Mouse (Mus musculus): Measurements from ENCODE around the gene Snx13. TPM values are rescaled to one million over a fixed set of nuclear protein-coding genes. Genes with fewer than 3 reads are reported as not detected.

The Snx13 gene
- total RNA-seq, 2 experiments from 2014 or later: 40.1 to 46.7 TPM

DNA sequence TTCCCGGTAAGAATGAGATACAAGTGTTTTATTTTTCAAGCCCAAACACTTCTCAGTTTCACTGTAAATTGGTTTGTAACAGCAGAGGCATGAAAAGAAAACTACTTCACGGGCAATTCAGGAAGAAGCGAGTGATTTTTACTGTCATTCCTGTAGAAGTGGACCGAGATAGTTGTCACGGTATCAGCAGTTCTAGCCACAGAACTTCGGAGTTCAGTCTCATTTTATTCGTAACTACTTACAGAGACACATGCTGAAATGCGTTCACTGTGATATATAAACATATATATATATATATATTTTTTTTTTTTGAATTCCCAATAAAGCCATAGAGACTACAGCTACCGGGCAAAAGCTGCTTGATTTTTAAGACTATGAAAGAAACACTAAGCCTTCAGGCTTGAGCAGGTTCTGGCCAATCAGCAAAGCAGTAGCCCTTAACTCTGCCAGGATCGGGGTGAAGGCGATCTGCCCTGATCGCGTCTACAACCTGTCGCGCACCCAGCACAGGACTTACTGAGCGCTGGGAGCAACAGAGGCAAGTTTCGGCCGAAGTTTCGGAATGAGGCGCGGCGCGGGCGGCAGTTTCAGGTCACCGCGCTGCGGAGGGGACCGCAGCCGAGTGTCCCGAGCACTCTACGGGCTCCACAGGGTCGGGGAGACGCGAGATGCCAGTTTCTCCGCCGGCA lies 532 bp upstream of the Snx13 start:
- intact Hi-C loops (cut with DNase I): no loop called here
- DNase-seq: no peak

DNA sequence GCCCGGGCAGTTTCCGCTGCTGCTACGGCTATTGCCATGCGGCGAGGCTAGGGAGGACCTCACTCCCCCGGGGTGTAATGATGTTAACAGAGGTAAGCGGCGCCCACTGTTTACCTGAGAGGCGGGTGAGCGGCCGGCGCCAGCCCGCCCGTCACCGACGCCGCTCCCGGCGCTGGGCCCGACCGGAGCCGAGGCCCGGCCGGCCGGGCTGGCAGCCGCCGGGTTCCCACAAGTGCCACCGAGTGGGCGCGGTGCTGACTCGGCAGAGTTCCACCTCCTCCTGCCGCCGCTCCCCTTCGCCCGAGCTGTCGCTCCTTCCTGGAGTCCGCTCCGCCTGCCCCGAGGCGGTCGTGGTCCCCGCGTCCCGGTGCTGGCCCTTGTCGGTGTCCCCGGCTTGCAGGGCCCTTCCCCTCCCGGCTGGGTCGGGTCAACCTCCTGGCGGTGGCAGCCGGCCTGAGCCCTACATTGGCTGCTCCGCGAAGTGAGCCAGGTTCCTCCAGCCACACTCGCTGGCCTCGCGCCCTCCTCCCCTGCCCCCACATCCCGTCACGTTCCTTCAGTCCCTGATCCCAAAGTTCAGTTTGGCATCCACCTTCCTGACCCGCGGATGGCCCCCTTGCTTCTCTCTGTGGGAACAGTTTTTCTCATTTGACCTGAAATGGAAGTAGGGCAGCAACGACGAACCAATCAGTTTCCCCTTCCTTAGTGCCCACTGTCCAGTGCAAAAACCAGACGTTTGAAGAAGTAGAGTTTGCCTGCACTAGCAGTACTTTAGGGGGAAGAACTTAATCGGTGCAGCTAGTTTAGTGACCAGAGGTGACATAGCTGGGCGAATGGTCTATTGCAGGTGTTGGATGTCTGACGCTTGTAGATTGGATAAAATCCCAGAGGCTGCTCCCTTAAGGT lies 587 bp downstream of the Snx13 start:
- peak; percentile 61 for DNase-seq
- intact Hi-C loops (cut with DNase I): no loop called here

DNA sequence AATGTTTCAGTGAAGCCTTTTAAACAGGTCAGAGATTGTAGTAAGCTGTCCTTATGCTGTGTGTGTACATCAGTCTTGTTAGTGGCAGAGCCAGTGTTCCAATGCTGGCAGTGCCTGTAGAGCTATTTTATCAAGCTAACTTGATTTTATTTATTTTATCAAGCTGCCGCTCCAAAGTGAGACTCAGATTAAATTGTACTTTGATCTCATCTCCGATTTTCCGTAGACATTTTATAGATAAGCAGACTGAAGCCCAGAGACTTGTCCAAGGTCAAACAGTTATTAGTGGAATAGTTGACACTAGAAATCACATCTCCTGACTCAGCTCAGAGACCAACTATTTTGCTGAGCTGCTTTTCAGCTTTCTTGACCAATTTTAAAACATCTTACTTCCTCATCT lies 1.9 kb downstream of the Snx13 start:
- DNase-seq: no peak
- intact Hi-C loops (cut with DNase I): no loop called here

DNA sequence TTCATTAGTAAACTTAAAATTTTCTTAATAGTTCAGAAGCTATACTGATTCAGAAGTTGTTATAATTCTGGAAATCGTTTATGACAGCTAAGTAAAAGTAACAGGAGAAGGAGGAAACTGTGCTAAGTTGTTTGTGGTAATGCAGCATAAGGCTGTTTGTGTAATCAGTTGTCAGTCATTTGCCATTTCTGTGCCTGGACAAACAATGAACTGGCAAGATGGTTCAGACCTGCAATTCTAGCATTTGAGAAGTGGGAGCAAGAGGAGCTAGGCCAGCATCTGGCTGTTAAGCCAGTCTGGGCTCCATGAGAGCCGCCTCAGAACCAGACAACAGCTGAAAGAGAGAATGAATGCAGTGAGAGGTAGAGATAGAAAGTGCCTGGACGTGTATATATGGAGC lies 3.5 kb downstream of the Snx13 start:
- no peak for DNase-seq
- intact Hi-C loops (cut with DNase I): no loop called here

DNA sequence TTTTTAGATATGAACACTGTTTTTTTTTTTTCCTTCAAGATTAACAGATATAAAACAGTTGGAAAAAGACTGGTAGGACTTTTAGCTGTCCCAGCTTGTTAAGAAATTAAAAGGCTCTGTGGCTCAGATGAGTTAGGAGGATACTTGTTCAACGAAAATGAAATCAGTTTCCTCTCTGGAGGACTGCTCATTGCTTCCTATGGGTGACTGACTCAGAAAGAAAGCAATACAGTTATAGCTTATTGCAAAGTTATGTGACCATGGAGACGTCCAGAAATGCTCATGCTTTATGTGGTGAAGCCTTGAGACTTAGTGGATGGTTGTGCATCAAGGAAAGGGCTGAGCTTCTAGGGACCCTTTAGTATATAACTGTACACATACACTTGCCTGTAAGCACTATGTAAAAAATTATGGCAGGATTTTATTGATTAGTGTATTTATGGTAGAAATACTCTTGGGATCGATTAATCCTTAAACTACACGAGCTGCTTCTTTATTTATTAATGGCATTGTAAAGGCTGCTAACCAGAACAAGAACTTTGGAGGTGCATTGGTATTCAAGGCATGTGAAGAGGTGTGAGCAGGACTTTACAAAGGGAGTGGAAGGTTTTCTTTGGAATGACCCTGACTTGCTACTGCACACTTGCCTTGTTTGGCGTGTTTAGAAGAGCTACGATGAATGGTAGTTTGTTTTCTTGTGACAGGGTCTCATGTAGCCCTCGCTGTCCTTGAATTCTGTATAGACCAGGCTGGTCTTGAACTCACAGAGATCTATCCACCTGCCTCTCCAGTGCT lies 4.2 kb downstream of the Snx13 start:
- intact Hi-C loops (cut with DNase I): no loop called here

DNA sequence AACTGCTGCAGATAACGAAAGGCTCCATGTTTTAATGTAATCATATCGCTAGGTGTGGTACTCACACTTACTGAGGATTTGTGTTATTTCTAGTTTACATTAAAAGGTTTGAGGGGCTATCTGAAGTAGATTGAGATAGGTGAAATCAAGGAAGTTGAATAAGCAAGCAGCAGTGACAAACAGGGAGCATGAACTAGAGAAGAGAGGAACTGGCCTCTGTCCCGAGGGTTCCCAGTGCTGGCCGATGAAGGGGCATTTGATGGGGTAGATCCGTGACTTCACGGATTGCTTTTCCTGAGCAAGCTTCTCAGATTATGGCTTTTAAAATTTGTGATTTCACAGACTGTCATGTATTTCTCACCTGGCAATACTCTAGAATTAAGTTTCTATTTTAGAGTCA lies 7.4 kb downstream of the Snx13 start:
- intact Hi-C loops (cut with DNase I): no loop called here
- no peak for DNase-seq

More for the DNA sequence above, 4.2 kb downstream of the Snx13 start:
- no peak for DNase-seq

DNA sequence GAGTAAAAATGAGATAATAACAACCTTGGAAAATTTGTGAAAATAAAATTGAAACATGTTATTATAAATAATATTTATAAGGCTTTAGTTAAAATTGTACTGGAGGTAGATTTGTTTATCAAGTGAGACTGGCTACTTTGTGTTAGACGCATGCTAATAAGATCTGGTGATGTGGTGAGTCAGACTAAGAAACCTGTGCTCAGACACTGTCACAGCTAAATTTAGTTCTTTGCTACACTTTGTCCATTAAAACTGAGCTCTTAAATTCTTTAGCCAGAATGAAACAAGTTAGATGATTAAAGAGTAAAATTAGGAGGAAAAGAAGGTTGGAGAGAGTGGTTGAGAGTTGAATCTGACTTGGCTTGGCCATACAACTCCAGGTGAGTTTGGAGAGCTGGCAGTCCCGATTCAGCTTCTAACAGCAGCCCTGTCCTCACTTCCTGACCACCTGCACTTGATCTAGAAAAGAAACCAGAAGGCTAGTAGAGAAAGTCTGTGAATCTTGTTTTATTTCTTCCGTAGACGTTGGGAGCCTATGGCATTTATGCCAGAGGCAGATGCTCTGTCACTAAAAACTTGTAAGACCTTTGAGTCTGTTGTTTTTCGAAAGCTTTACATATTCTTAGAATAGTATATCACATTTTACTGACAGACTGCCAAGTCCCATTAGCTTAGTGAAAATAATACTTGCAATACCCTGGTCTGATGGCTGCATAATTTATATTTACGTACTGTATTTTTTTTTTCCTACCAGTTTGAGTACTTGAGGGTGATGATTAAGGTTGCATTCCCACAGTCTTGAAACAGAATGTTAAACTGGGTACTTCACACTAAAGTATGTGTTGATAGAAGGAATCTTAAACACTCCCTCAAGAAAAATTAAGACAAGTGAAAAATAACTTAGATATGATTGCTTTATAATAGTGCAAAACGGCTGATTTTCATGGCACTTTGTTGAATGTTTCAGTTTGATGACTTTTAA lies 8.4 kb downstream of the Snx13 start:
- intact Hi-C loops (cut with DNase I): no loop called here
- no peak for DNase-seq

DNA sequence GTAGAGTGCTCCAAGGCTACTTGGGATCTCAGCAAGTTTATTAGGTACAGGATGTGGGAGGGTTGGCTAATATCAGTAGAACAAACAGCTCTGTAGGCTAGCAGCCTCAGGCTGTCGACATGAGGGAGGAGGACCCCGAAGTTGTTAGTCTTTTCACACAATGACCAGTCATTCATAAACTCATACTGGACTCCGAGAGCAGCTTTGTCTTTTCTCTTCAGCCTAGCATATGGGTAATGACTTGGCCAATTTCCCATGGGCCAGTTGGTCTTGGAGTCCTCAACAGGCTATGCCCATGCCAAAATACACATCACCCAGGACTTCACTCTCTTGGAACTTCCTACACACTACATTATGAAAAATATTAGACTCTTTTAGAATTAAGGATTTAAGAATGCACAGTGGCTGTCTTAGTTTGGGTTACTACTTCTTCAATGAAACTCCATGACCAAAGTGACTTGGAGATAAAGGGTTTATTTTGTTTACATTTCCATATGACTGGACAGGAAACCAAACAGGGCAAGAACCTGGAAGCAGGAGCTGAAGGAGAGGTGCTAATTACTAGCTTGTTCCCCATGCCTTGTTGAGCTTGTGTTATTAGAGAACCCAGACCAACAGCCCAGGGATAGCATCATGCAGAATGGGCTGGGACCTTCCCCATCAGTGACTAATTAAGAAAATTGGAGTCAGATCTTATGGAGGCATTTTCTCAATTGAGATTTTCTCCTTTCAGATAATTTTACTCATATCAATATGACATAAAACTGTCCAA lies 16.9 kb downstream of the Snx13 start:
- intact Hi-C loops (cut with DNase I): no loop called here
- DNase-seq: peak; percentile 43

DNA sequence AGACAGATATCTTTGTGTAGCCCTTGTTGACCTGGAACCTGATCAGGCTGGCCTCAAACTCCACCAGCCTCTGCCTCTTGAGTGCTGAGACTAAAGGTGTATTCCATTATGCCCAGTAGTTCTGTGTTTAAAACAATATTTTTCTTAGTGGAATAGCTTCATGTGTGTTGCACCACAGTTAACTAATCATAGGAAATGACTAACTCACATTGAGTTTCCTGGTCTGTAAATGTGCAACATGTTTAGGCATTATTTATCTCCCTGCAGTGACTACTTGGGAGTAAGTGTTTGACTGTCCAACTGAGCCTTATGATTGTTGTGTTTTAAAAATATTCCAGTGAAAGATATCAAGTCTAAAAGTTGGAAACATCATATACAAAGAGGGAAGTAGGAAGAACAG lies 20.6 kb downstream of the Snx13 start:
- no peak for DNase-seq
- intact Hi-C loops (cut with DNase I): no loop called here

DNA sequence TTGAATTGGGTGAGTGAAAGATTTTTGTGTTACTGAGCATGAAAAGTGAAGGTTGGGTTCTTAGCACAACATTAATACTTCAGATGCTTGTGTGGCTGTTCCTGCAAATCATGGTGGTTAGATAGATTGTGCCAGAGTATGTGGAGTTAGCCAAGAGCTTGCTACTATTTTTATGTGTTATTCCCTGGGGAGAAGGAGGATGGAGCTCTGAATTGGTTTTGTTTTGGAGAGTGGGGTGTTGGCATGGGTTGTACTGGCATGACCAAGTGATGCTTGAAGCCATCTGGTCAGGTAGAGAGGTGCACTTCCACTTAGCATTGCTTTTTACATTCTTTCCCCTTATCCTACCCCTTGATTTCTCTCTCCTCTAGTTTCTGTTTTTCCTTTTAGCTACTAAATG lies 24.4 kb downstream of the Snx13 start:
- DNase-seq: no peak
- intact Hi-C loops (cut with DNase I): no loop called here

DNA sequence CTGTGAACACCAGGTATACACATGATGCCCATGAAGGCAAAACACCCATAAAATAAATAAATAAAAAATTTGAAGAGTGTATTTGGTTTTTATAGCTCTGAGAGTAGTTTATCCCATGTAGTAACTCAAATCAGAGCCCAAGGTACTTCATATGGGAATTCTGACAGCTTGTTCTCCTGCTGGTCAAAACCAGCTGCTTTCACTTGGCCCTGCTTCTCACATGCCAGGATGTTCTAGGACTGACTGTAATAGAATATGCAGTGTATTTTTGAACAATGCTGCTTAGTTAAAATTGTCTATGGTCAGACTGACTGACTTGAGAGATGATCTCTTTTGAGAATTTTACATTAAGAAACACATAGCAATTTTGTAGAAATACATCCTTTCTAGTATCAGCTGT lies 25.2 kb downstream of the Snx13 start:
- no peak for DNase-seq
- intact Hi-C loops (cut with DNase I): no loop called here

DNA sequence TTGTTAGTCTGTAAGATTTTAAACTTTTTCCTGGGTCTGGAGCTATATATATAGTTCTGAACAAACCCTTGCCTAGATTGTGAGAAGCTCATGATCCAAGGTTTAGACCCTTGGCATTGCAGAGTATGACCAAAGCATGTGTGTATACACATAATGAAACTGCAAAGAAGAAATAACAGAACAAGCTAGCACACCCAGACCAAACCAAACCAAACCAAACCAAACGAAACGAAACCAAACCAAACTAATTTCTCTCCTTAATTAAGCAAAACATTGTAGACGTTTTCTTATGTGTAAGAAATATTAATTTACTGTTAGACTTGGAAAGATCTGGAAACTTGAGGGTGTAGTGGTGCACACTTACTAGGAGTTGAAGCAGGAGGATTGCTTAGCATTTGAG lies 29.0 kb downstream of the Snx13 start:
- intact Hi-C loops (cut with DNase I): no loop called here
- no peak for DNase-seq

DNA sequence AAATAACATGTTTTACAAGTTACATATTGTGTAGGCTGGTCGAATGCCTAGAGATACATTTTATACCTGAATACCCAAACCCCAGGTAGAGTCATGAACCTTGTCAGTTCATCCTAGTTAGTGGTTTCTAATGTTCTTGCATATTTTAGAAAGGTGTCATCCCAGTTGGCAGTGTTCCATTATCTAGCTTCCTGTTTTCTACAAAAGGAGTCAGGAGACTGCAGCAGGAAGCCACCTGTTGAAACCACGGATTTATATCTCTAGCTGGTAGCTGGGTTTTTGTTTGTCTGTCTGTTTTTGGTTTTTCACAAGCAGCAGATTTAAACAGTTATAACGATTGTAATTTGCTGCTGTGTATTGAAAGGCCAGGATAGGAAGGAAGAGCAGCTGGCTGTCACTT lies 76.6 kb downstream of the Snx13 start:
- intact Hi-C loops (cut with DNase I): no loop called here

DNA sequence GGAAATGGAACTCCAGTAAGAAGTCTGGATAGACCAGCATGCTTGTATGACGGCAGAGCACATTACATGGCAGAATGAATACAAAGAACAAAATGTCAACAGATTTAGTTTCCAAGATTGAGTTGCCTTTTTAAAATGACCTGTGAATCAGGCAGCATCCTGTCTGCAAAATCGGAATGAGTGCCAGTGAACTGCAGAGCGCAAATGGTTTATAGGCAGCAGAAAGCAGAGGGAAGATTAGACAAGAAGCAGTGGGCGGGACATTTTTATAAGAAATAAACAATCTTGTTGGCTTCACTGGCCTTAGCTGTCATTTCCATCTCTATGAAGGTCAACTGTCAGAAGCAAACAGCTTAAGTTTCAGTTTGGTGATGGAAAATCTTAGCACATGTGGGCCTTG lies 106.2 kb downstream of the Snx13 start:
- DNase-seq: no peak
- intact Hi-C loops (cut with DNase I): no loop called here

More for the DNA sequence above, 76.6 kb downstream of the Snx13 start:
- DNase-seq: no peak

DNA sequence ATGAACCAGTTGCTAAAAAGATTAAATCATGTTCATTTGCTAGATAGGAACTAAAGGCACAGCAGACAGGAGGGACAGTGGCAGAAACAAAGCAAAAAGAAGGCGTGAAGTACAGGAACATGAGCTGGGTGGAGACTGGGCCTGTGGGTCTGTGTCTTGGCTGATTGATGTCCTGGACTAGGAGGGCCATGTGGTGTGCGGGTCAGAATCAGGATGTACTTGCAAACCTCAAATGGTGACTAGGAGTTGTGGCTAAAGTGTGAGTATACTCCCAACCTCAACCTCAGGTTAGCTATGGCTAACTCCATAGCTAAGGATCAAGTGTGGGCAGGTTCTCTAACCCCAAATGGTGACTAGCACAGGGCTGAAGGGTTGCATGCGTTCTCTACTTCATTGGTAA lies 107.2 kb downstream of the Snx13 start:
- intact Hi-C loops (cut with DNase I): no loop called here

DNA sequence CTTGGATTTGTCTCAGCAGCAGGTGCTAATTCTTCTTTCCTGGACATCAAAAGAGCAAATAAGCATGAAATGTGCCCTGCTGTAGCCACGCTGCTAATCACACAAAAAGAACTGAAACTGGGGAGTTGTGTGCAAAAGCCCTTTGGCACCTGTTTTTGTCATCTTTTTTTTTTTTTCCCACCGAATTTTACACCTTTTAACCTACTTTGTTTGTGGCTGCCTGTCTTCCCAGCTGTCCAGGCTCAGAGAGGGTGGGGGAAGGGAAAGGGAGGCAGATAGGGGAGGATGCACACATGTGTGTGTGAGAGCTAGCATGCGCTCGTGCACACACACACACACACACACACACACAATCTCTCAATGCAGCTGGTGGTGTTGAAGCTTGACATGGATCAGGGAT lies 110.3 kb downstream of the Snx13 start:
- no peak for DNase-seq
- intact Hi-C loops (cut with DNase I): no loop called here

More for the DNA sequence above, 107.2 kb downstream of the Snx13 start:
- no peak for DNase-seq

DNA sequence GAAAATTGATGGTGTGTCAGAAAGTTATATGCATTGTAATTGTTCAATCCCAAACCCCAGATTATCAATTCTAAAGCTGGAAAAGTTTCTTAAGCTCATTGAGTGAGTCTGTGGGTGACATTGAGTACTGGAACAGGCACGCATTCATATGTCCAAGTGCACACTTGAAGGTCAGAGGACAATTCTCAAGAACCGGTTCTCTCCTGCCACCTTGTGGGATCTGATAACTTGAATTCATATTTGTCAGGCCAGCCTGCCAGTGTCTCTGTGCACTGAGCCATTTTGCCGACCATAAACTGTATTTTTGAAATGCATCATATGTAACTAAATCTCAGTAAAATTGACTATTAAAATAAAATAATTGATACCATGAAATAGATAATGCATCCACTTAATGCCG lies 114.7 kb downstream of the Snx13 start:
- DNase-seq: no peak
- intact Hi-C loops (cut with DNase I): no loop called here

DNA sequence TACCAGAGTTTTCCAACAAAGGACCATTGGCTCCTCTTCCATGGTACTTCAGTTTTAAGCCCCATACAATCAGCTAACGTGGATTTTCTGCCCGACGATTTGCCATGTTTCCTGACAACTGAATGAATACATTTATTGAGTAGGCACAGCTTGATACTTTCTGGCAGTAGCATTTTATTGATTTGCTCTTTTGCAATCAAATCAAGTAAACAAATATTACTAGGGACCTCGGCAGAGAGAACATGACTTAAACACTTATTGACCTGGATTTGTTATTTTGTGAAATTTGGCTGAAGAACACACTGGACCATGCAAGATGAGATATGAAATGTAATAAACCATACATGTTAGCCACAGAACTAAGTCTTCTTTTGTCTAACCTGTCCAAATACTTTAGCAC lies 123.3 kb downstream of the Snx13 start:
- intact Hi-C loops (cut with DNase I): no loop called here
- no peak for DNase-seq

DNA sequence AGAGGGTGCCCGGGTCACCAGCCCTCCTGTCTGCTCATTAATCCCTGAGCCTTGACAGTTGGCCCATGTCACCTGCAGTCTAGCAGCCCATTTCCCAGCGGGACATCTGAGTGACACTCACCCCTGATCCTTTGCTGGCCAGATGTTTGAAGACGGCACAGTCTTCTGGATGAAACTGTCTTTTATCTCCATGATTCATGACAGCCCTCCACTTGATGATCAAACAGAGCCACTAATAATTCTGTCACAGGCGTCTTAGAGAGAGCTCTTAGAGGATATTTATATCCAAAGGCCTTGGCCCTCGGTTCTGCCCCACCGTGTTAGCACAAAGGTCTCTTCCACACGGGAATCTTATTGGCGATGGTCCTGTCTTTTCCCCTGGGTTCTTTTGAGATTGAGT lies 129.0 kb downstream of the Snx13 start:
- no peak for DNase-seq
- intact Hi-C loops (cut with DNase I): no loop called here
